Mouse (Mus musculus): ENCODE results near the gene Abhd12b. TPM values are rescaled to one million over a fixed set of nuclear protein-coding genes. Genes with fewer than 3 reads are reported as not detected.

The Abhd12b gene
- polyA plus RNA-seq, 1 experiment from 2014 or later: not detected

DNA sequence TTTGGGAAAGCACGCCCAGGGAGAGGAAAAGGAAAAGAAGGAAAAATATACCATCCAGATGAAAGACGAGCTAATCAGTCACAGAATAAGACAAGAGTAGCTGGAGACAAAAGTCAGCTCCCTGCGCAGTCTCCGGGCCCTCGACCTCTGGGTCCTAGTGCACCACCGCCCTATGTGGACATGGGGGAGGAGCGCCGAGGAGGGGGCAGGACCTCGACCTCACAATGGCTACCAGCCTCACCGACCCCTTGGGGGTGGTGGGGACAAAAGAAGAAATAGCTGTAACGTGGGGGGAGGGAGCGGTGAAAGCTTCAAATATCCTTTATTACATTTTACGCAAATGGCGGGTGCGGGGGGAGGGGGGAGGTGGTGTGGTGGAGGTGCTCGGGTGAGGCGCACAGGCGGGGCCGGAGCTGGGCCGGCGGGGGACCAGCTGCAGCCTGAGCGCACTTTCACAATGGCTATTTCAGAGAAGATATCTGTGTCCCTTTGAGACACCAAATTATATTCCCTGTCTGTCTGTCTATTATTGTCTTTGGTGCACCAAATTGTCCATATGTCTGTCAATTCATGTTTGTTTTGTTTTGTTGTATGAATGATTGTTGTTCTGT lies 30.3 kb downstream of the Abhd12b start:
- Histone ChIP-seq H3K9me3 (peaks cover 14% of the 10 kb centered on the region), H3K4me3 (no peak overlapping the region), H3K4me1 (no peaks in the 10 kb centered on the region), H3K27ac (replicated peaks) (no peak overlapping the region), H3K27me3 (replicated peaks; ENCODE audit: low read depth, poor library complexity, severe bottlenecking) (no peaks in the 10 kb centered on the region), H3K36me3 (replicated peaks) (no peaks in the 10 kb centered on the region)
- DNase-seq (ENCODE audit: low spot score): no peak
- WGBS: 78% methylated on average over 22 of the region's 22 CpGs

DNA sequence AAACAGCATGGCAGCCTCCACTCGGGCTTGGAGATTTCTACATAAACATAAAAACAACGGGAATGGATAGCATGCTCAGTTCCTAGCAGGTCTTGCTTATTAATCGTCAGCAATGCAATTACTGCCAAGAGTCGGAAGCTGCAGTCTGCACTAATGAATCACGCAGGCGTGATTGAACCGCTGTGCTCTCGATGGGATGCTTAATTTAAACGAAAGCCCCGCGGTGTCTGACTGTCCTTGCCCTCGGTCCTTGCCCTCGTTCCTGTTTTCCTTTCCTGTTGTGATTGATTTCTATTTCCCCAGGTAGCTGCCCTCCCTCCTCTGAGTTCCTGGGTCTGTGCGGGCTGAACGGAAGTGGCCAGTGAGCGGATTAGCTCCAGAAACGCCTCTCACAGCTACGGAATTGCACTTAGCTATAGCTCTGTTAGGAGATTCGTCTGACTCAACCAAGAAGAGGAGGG lies 38.4 kb downstream of the Abhd12b start:
- 40% methylated on average over 19 of the region's 19 CpGs for WGBS
- Histone ChIP-seq H3K4me3 (peak overlapping the region; percentile 27), H3K27ac (replicated peaks) (no peak overlapping the region), H3K4me1 (peaks cover 8% of the 10 kb centered on the region), H3K27me3 (replicated peaks; ENCODE audit: low read depth, poor library complexity, severe bottlenecking) (no peaks in the 10 kb centered on the region), H3K36me3 (replicated peaks) (no peaks in the 10 kb centered on the region), H3K9me3 (no peaks in the 10 kb centered on the region)
- peak; percentile 23 for DNase-seq (ENCODE audit: low spot score)

DNA sequence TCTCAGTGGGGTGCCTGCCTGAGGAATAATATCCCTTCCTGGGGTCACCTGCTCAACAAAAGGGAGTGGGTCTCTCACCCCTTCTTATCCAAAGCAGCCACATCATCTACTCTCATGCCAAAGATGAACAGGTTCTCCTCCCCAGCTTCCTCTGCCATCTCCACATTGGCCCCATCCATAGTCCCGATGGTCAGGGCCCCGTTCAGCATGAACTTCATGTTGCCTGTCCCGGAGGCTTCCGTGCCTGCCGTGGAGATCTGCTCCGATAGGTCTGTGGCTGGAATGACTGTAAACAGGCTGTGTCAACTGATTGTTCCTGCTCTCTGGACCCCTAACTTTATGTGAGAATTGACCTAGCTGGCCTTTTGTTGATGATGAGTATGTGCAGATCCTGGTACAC lies 41.5 kb downstream of the Abhd12b start:
- no peak overlapping the region for H3K27ac ChIP-seq (replicated peaks)
- no peaks in the 10 kb centered on the region for H3K9me3 ChIP-seq
- no peaks in the 10 kb centered on the region for H3K27me3 ChIP-seq (replicated peaks; ENCODE audit: low read depth, poor library complexity, severe bottlenecking)
- H3K4me1 ChIP-seq: peaks cover 8% of the 10 kb centered on the region
- H3K4me3 ChIP-seq: no peak overlapping the region
- WGBS: 94% methylated on average over 6 of the region's 6 CpGs
- H3K36me3 ChIP-seq (replicated peaks): no peaks in the 10 kb centered on the region
- no peak for DNase-seq (ENCODE audit: low spot score)

DNA sequence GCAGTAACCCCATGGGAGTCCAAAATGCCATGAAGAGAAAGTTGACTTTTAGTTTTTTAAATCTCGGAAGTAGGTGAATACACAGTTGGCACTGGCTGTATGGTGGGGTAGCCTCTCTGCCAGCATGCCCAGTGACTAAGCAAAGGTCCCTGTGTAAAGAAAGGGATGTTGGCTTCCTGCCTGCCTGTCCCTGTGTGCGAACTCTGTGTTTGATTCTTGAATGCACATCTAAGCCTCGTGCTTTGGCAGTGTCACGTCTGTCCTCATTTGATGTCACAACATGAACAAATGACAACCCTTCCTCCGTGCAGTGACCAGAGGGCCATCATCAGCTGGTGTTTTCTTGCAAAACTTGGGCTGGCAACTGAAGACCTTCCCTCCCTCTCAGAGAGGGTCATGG lies 42.4 kb downstream of the Abhd12b start:
- no peak for DNase-seq (ENCODE audit: low spot score)
- Histone ChIP-seq H3K27ac (replicated peaks) (no peak overlapping the region), H3K36me3 (replicated peaks) (no peaks in the 10 kb centered on the region), H3K4me1 (peaks cover 11% of the 10 kb centered on the region), H3K4me3 (no peak overlapping the region), H3K9me3 (no peaks in the 10 kb centered on the region), H3K27me3 (replicated peaks; ENCODE audit: low read depth, poor library complexity, severe bottlenecking) (no peaks in the 10 kb centered on the region)
- WGBS: 92% methylated on average over 5 of the region's 5 CpGs

DNA sequence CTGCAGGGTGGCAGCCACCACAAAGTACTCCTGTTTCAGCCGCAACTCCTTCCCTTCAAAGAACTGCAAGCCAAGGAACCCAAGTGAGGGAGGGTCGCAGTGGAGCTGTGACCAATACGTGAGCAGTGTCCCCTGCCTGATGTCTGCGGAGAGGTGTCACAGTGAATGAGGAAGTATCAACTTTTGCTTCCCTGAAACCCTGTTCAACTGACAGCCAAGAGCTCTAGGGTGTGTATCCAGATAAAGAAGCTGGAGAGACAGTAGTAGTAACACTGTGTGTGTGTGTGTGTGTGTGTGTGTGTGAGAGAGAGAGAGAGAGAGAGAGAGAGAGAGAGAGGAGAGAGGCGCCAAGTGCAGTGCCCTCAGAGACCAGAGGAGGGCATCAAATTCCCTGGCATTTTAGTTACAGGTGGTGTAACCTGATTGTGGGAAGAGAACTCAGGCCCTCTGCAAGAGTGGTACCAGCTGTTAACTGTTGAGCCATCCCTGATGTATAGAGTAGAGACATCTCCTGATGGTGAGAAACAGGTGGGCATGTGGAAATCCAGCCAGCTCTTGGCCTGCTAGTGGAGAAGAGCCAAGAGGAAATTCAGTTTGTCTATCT lies 48.1 kb downstream of the Abhd12b start:
- no peak for DNase-seq (ENCODE audit: low spot score)
- peaks cover 4% of the 10 kb centered on the region; the same call in 1 of the 2 replicates for H3K4me1 ChIP-seq
- 74% methylated on average over 5 of the region's 5 CpGs for WGBS
- H3K36me3 ChIP-seq (replicated peaks): no peaks in the 10 kb centered on the region
- no peaks in the 10 kb centered on the region for H3K9me3 ChIP-seq
- no peak overlapping the region for H3K27ac ChIP-seq (replicated peaks)
- no peak overlapping the region for H3K4me3 ChIP-seq
- H3K27me3 ChIP-seq (replicated peaks; ENCODE audit: low read depth, poor library complexity, severe bottlenecking): no peaks in the 10 kb centered on the region

DNA sequence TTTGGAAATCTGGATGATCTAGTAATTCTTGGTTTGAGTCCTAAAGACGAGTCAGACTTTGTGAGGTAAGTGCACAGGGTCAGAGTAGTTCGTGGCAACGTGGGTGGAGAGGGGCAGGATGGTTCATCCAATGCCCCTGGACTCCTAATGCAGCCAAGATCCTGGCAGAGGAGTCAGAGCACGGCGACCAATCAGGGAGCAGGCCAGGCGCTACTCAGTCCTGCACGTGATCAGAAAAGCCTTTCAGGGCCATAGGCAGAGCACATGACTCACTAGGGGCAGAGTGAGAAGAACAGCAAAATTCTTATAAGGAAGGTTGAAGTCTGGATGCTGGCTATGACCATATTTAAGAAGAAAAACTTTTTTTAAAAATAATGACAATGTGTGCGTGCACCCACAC lies 50.5 kb downstream of the Abhd12b start:
- no peaks in the 10 kb centered on the region for H3K36me3 ChIP-seq (replicated peaks)
- H3K27me3 ChIP-seq (replicated peaks; ENCODE audit: low read depth, poor library complexity, severe bottlenecking): no peaks in the 10 kb centered on the region
- no peak overlapping the region for H3K4me3 ChIP-seq
- H3K4me1 ChIP-seq: peaks cover 4% of the 10 kb centered on the region; the same call in 1 of the 2 replicates
- WGBS: 81% methylated on average over 8 of the region's 8 CpGs
- H3K9me3 ChIP-seq: no peaks in the 10 kb centered on the region
- no peak overlapping the region for H3K27ac ChIP-seq (replicated peaks)
- no peak for DNase-seq (ENCODE audit: low spot score)

DNA sequence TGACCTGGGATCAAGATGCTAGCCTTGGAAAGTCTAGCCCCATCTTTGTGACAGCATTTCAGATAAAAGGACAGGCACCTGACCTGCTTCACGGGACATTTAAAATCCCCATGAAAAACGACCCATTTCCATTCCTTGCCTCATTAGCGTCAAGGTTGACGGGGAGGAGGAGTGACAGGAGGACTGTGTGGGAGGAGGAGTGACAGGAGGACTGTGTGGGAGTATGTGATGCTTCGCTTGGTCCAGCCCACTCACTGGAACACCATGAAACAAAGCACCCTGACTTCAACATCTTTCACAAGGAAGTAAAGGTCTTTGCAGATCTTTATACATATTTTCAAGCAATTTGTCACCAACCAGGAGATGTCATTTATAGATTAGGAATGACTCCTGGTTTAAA lies 54.3 kb downstream of the Abhd12b start:
- no peak for DNase-seq (ENCODE audit: low spot score)
- no peak overlapping the region for H3K4me3 ChIP-seq
- H3K27me3 ChIP-seq (replicated peaks; ENCODE audit: low read depth, poor library complexity, severe bottlenecking): no peaks in the 10 kb centered on the region
- H3K4me1 ChIP-seq: peaks cover 4% of the 10 kb centered on the region; the same call in 1 of the 2 replicates
- no peaks in the 10 kb centered on the region for H3K36me3 ChIP-seq (replicated peaks)
- 71% methylated on average over 5 of the region's 5 CpGs for WGBS
- H3K9me3 ChIP-seq: no peaks in the 10 kb centered on the region
- no peak overlapping the region for H3K27ac ChIP-seq (replicated peaks)

DNA sequence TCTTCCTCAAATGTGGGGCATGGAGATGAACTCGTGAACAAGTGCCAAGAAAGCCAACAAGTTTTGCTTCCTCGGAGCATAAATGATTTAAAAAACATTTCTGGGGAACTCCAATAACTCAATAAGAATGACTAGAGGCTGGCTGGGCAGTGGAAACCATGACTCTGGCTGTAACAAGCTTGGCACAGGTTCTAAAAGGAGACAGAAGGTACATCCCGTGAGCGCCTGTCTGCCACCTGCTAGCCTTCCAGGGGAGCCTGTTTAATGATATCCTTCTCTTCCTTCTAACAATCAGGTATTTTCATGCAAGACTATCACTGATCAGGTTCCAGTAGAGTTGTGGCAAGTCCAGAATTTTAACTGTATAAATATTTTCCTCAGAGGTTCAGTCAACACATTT lies 58.6 kb downstream of the Abhd12b start:
- Histone ChIP-seq H3K36me3 (replicated peaks) (no peaks in the 10 kb centered on the region), H3K9me3 (no peaks in the 10 kb centered on the region), H3K27ac (replicated peaks) (no peak overlapping the region), H3K27me3 (replicated peaks; ENCODE audit: low read depth, poor library complexity, severe bottlenecking) (no peaks in the 10 kb centered on the region), H3K4me3 (no peak overlapping the region), H3K4me1 (peaks cover 8% of the 10 kb centered on the region; the same call in 1 of the 2 replicates)
- DNase-seq (ENCODE audit: low spot score): no peak
- 87% methylated on average over 4 of the region's 4 CpGs for WGBS

DNA sequence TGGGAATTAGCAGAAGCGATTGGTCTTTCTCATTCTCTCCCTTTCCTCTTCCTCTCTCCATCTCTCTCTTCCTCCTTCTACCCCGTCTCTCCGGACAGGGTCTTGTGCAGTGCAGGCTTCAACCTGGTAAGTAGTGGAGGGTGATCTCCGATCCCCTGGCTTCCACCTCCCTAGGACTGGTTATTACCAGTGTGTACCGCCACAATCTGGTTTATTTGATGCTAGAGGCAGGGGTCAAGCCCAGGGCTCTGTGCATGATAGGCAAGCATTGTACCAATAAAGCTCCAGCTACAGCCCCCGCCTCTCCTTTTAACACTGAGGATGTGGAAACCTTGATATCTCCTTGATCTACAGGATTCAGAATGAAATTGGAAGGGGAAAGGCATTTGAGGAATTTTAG lies 59.7 kb downstream of the Abhd12b start:
- WGBS: 80% methylated on average over 6 of the region's 6 CpGs
- Histone ChIP-seq H3K4me1 (peaks cover 8% of the 10 kb centered on the region; the same call in 1 of the 2 replicates), H3K27ac (replicated peaks) (no peak overlapping the region), H3K4me3 (no peak overlapping the region), H3K36me3 (replicated peaks) (no peaks in the 10 kb centered on the region), H3K9me3 (no peaks in the 10 kb centered on the region), H3K27me3 (replicated peaks; ENCODE audit: low read depth, poor library complexity, severe bottlenecking) (no peaks in the 10 kb centered on the region)
- DNase-seq (ENCODE audit: low spot score): no peak

DNA sequence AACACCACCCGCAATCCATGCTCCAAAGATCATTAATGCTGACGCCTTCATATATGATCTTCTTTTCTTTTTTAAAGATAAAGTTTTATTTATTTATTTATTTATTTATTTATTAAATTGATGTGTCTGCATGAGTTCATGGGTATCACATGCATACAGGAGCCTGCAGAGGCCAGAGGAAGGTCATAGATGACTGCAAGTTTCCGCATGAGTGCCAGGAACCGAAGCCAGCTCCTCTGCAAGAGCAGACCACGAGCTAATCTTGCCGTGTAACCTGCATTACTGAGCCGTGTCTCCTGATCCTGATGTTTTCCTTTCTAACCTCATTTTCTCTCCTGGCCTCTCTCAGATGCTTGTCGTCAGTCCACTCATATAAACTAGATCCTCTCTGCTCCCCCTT lies 60.3 kb downstream of the Abhd12b start:
- no peak overlapping the region for H3K4me3 ChIP-seq
- no peak for DNase-seq (ENCODE audit: low spot score)
- H3K4me1 ChIP-seq: peaks cover 8% of the 10 kb centered on the region; the same call in 1 of the 2 replicates
- 85% methylated on average over 8 of the region's 8 CpGs for WGBS
- no peaks in the 10 kb centered on the region for H3K36me3 ChIP-seq (replicated peaks)
- H3K27me3 ChIP-seq (replicated peaks; ENCODE audit: low read depth, poor library complexity, severe bottlenecking): no peaks in the 10 kb centered on the region
- H3K27ac ChIP-seq (replicated peaks): no peak overlapping the region
- no peaks in the 10 kb centered on the region for H3K9me3 ChIP-seq

DNA sequence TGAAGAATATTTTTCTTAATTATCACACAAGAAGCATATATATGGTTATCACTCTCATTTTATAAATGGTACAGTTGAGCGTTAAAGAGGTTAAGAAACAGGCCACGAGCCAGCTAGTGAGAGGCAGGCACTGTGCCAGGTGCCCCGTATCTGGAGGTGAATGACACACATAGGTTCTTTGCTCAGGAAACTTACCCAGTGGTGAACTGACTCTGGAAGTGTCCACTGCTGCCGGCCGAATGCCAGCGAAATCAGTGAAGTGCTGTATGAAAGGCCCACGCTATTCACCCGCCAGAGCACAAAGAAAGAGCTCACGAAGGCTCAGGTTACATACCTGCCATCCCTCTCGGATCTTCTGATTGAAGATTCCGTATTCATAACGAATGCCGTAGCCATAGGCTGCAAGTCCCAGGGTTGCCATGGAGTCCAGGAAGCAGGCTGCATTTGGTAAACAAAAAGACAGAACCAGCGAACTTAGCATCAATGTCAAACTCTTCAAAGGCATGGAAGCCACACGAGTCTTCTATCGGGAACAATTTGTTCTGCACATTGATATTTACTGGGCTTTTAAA lies 62.4 kb downstream of the Abhd12b start:
- Histone ChIP-seq H3K27ac (replicated peaks) (no peak overlapping the region), H3K4me1 (0 out of 2 replicates have a peak, but pooled peaks cover 4% of the 10 kb centered on the region), H3K27me3 (replicated peaks; ENCODE audit: low read depth, poor library complexity, severe bottlenecking) (no peaks in the 10 kb centered on the region), H3K4me3 (no peak overlapping the region), H3K36me3 (replicated peaks) (no peaks in the 10 kb centered on the region), H3K9me3 (no peaks in the 10 kb centered on the region)
- DNase-seq (ENCODE audit: low spot score): no peak
- WGBS: 69% methylated on average over 16 of the region's 16 CpGs

DNA sequence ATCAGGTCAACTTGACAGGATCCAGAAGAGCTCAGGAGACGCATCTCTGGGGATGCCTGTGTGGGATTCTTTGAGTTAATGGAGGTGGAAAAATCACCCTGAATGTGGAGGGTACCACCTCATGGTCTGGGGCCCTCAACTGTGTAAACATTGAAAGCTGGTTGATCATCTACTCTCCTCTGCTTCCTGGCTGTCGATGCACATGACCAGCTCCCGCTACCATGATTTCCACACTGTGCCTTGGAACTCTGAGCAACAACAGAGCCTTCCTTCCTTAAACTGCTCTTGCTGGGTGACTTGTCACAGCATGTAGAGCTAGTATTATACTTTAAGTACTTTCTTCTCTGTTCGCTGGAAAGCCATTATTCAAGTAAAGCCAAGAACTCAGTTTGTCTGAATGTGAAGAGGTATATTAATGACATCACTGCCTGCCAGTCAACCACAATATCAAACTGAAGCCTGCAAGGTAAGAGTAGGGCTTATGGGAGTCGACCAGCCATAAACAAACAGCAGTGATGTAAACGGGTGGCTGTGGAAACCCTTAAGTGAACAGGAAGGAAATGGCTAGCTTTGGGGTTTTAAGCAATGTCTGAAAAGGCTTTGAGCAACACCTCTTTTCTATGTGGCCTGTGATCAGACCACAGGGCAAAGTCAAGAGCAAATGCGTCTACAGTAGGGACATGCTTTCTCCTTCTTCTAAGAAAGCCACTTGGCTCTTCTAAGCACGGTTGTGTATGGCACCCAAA lies 65.0 kb downstream of the Abhd12b start:
- Histone ChIP-seq H3K36me3 (replicated peaks) (no peaks in the 10 kb centered on the region), H3K9me3 (no peaks in the 10 kb centered on the region), H3K27ac (replicated peaks) (no peak overlapping the region), H3K27me3 (replicated peaks; ENCODE audit: low read depth, poor library complexity, severe bottlenecking) (no peaks in the 10 kb centered on the region), H3K4me1 (peaks cover 8% of the 10 kb centered on the region; the same call in 1 of the 2 replicates), H3K4me3 (no peak overlapping the region)
- DNase-seq (ENCODE audit: low spot score): no peak
- 89% methylated on average over 8 of the region's 8 CpGs for WGBS

Data from embryonic facial prominence, embryonic 10.5 days (tissue).